Mouse (Mus musculus): ENCODE data around the gene Hist1h1b.
"Not testable (repeated sequence)": the region's sequence is repeated elsewhere in the genome, so short reads cannot be mapped to it uniquely, and the experiment has no call there.

GRCm38 (mm10) chr13:21754294-21755001 is 26.0 kb downstream of the Hist1h1b start:
- TF ChIP-seq POLR2A (IDR thresholded peaks at IDR 0.05; ENCODE audit: insufficient read depth, low read length); CTCF (IDR thresholded peaks at IDR 0.05; ENCODE audit: low read depth, low read length): not testable (repeated sequence)
